Mouse (Mus musculus) spleen, postnatal 0 days (tissue): ENCODE data around the gene Zfp938. TPM values are rescaled to one million over a fixed set of nuclear protein-coding genes. Genes with fewer than 3 reads are reported as not detected.

Source experiments
- polyA plus RNA-seq: library from polyadenylated mRNA; unstranded; fragments of >200 nt; fragmentation: Nextera tagmentation; extraction: Ambion mirVana; gene quantifications from 2 replicates; pipeline ENCODE4 v1.2.1, GENCODE M21; 2015

The Zfp938 gene
- 2.9 and 3.7 TPM in 2 replicates for polyA plus RNA-seq

GRCm38 (mm10) chr10:82240742-82241400, at the start of gene Zfp938:
Gene Zfp938 (minus strand): TSS chr10:82241280.

Other genes with a start within 250 kb of the Zfp938 start
- gene Zfp873, start 193.2 kb downstream of the Zfp938 start, polyA plus RNA-seq, result 3.0 and 3.4 TPM in 2 replicates
- gene BC024063, start 157.9 kb downstream of the Zfp938 start, polyA plus RNA-seq, result 0.64 and 0.71 TPM in 2 replicates
- gene AU041133, start 113.3 kb downstream of the Zfp938 start, polyA plus RNA-seq, result 2.2 and 3.4 TPM in 2 replicates
- gene 4932415D10Rik, start 75.3 kb upstream of the Zfp938 start, polyA plus RNA-seq, result not detected in 2 replicates
- gene Gm4924, start 113.0 kb upstream of the Zfp938 start, polyA plus RNA-seq, result 1.9 and 2.3 TPM in 2 replicates